Mouse (Mus musculus) stomach, postnatal 0 days (tissue): ENCODE results near the gene Rnase4.

Experiments used
- CTCF ChIP-seq: IDR thresholded peaks from 2 replicates; pipeline ENCODE4 v1.5.1; 2016; ENCODE audit warnings: antibody characterized with exemption, low read depth, mild to moderate bottlenecking, moderate library complexity
- EP300 ChIP-seq: optimal IDR thresholded peaks from 2 replicates; pipeline ENCODE3; 2016; ENCODE audit warnings: antibody characterized with exemption

GRCm38 (mm10) chr14:51142568-51142967, 51.7 kb downstream of the Rnase4 start:
- TF ChIP-seq CTCF (no peak), EP300 (no peak)
